In genomic region chr5:128981607-128982006, GRCm38 (mm10) we compare ENCODE assay signal across 8 mouse cellular contexts. TPM values are rescaled to one million over a fixed set of nuclear protein-coding genes. Genes with fewer than 3 reads are reported as not detected.
DNase-seq lines count a peak whose midpoint lies in the region; ATAC-seq and TF ChIP-seq lines count a peak whose summit lies in the region.

No protein-coding gene starts in this region.

- no peaks in the 10 kb centered on the region for H3K4me1 ChIP-seq in forebrain, postnatal 0 days (ENCODE audit: insufficient read depth)
- H3K4me1 ChIP-seq in midbrain, embryonic 16.5 days (ENCODE audit: control insufficient read depth, insufficient read depth, low read length): no peaks in the 10 kb centered on the region
- no peaks in the 10 kb centered on the region for H3K4me1 ChIP-seq in stomach, embryonic 16.5 days (ENCODE audit: control insufficient read depth, insufficient read depth, low read length)

- peak; percentile 74 for ATAC-seq in forebrain, postnatal 0 days
- ATAC-seq in midbrain, embryonic 16.5 days: peak; percentile 72
- ATAC-seq in stomach, embryonic 16.5 days (ENCODE audit: insufficient read depth, low FRiP score): peak; percentile 37; the same call in 1 of the 2 replicates

- peak; percentile 36 for DNase-seq in ovary, postnatal 10 days (ENCODE audit: low spot score)
- DNase-seq in ovary, adult 18-20 months (ENCODE audit: low spot score): no peak
- peak; percentile 49 for DNase-seq in cerebellum, adult 9-10 months
- DNase-seq in forebrain, postnatal 0 days: peak; percentile 76
- DNase-seq in induced T-regulatory cell, adult 2 months (ENCODE audit: low read depth): peak; percentile 80
- peak; percentile 74 for DNase-seq in liver

- peaks cover 16% of the 10 kb centered on the region for H3K36me3 ChIP-seq in forebrain, postnatal 0 days (ENCODE audit: insufficient read depth)
- peaks cover 7% of the 10 kb centered on the region; the same call in 1 of the 2 replicates for H3K36me3 ChIP-seq in midbrain, embryonic 16.5 days (ENCODE audit: control insufficient read depth, insufficient read depth, low read length)
- H3K36me3 ChIP-seq in stomach, embryonic 16.5 days (ENCODE audit: control insufficient read depth, insufficient read depth, low read length): peaks cover 14% of the 10 kb centered on the region; the same call in 1 of the 2 replicates

- peaks cover 2% of the 10 kb centered on the region; the same call in 1 of the 2 replicates for H3K9me3 ChIP-seq in forebrain, postnatal 0 days (ENCODE audit: low read length)
- H3K9me3 ChIP-seq in midbrain, embryonic 16.5 days (replicated peaks; ENCODE audit: control insufficient read depth, low read length, poor library complexity, severe bottlenecking): no peaks in the 10 kb centered on the region
- H3K9me3 ChIP-seq in stomach, embryonic 16.5 days (replicated peaks; ENCODE audit: control insufficient read depth, low read length): no peaks in the 10 kb centered on the region

- no peak overlapping the region for H3K27ac ChIP-seq in forebrain, postnatal 0 days (ENCODE audit: low read depth, low read length)
- H3K27ac ChIP-seq in midbrain, embryonic 16.5 days (ENCODE audit: low read length): no peak overlapping the region
- no peak overlapping the region for H3K27ac ChIP-seq in stomach, embryonic 16.5 days (ENCODE audit: low read length)

- TF ChIP-seq CTCF in forebrain, postnatal 0 days (IDR thresholded peaks at IDR 0.05; ENCODE audit: low read depth): peak; percentile 89

- no peak overlapping the region for H3K4me2 ChIP-seq in forebrain, postnatal 0 days (ENCODE audit: low read depth)
- no peak overlapping the region for H3K4me2 ChIP-seq in midbrain, embryonic 16.5 days (ENCODE audit: low read length)
- no peak overlapping the region for H3K4me2 ChIP-seq in stomach, embryonic 16.5 days (ENCODE audit: low read depth, low read length)

- H3K27me3 ChIP-seq in forebrain, postnatal 0 days (ENCODE audit: insufficient read depth, low read length): no peaks in the 10 kb centered on the region
- no peaks in the 10 kb centered on the region for H3K27me3 ChIP-seq in midbrain, embryonic 16.5 days (ENCODE audit: control insufficient read depth, insufficient read depth, low read depth, low read length)
- no peaks in the 10 kb centered on the region for H3K27me3 ChIP-seq in stomach, embryonic 16.5 days (ENCODE audit: control insufficient read depth, insufficient read depth, low read length)

- H3K9ac ChIP-seq in forebrain, postnatal 0 days: no peak overlapping the region
- H3K9ac ChIP-seq in midbrain, embryonic 16.5 days (ENCODE audit: low read depth, low read length): no peak overlapping the region
- no peak overlapping the region for H3K9ac ChIP-seq in stomach, embryonic 16.5 days (ENCODE audit: low read length)

- no peak overlapping the region for H3K4me3 ChIP-seq in forebrain, postnatal 0 days (ENCODE audit: low read depth, low read length)
- H3K4me3 ChIP-seq in midbrain, embryonic 16.5 days (ENCODE audit: low read depth, low read length): no peak overlapping the region
- H3K4me3 ChIP-seq in stomach, embryonic 16.5 days (replicated peaks; ENCODE audit: low read length): no peak overlapping the region

- 23% methylated on average over 12 of the region's 12 CpGs for WGBS in forebrain, postnatal 0 days
- 21% methylated on average over 12 of the region's 12 CpGs for WGBS in midbrain, embryonic 16.5 days
- WGBS in stomach, embryonic 16.5 days: 23% methylated on average over 12 of the region's 12 CpGs

RNA-seq across cellular contexts. Expression of gene Stx2, which starts 26.8 kb away (rescaled TPM):
- 17.4 and 18.5 TPM in 2 replicates for total RNA-seq in forebrain, postnatal 0 days (2014; rRNA removed)
- 9.4 and 12.5 TPM in 2 replicates for polyA plus RNA-seq in forebrain, postnatal 0 days (2015; fragmentation: Nextera tagmentation; extraction: Ambion mirVana)
- polyA plus RNA-seq in midbrain, embryonic 16.5 days (2015; fragmentation: Nextera tagmentation; extraction: Ambion mirVana): 14.8 TPM in 2 replicates
- 27.8 and 30.6 TPM in 2 replicates for polyA plus RNA-seq in stomach, embryonic 16.5 days (2015; fragmentation: Nextera tagmentation; extraction: Ambion mirVana)

RNA-seq across cellular contexts. Expression of gene Rimbp2, which starts 28.3 kb away (rescaled TPM):
- total RNA-seq in forebrain, postnatal 0 days (2014; rRNA removed): 18.8 and 25.6 TPM in 2 replicates
- polyA plus RNA-seq in forebrain, postnatal 0 days (2015; fragmentation: Nextera tagmentation; extraction: Ambion mirVana): 3.9 and 4.6 TPM in 2 replicates
- 6.2 and 6.8 TPM in 2 replicates for polyA plus RNA-seq in midbrain, embryonic 16.5 days (2015; fragmentation: Nextera tagmentation; extraction: Ambion mirVana)
- polyA plus RNA-seq in stomach, embryonic 16.5 days (2015; fragmentation: Nextera tagmentation; extraction: Ambion mirVana): 0.39 and 0.42 TPM in 2 replicates

RNA-seq across cellular contexts. Expression of gene Ran, which starts 38.3 kb away (rescaled TPM):
- 258 and 312 TPM in 2 replicates for total RNA-seq in forebrain, postnatal 0 days (2014; rRNA removed)
- polyA plus RNA-seq in forebrain, postnatal 0 days (2015; fragmentation: Nextera tagmentation; extraction: Ambion mirVana): 330 and 336 TPM in 2 replicates
- polyA plus RNA-seq in midbrain, embryonic 16.5 days (2015; fragmentation: Nextera tagmentation; extraction: Ambion mirVana): 329 and 357 TPM in 2 replicates
- 421 and 484 TPM in 2 replicates for polyA plus RNA-seq in stomach, embryonic 16.5 days (2015; fragmentation: Nextera tagmentation; extraction: Ambion mirVana)
